Mouse (Mus musculus) embryo, embryonic 9.5 days (tissue): ENCODE results near the gene Epop.

ENCODE experiments used
- DNase-seq: peaks from one replicate; pipeline ENCODE4 v3.0.0-alpha.2; 2017; ENCODE audit errors: extremely low spot score

Epop gene

DNA sequence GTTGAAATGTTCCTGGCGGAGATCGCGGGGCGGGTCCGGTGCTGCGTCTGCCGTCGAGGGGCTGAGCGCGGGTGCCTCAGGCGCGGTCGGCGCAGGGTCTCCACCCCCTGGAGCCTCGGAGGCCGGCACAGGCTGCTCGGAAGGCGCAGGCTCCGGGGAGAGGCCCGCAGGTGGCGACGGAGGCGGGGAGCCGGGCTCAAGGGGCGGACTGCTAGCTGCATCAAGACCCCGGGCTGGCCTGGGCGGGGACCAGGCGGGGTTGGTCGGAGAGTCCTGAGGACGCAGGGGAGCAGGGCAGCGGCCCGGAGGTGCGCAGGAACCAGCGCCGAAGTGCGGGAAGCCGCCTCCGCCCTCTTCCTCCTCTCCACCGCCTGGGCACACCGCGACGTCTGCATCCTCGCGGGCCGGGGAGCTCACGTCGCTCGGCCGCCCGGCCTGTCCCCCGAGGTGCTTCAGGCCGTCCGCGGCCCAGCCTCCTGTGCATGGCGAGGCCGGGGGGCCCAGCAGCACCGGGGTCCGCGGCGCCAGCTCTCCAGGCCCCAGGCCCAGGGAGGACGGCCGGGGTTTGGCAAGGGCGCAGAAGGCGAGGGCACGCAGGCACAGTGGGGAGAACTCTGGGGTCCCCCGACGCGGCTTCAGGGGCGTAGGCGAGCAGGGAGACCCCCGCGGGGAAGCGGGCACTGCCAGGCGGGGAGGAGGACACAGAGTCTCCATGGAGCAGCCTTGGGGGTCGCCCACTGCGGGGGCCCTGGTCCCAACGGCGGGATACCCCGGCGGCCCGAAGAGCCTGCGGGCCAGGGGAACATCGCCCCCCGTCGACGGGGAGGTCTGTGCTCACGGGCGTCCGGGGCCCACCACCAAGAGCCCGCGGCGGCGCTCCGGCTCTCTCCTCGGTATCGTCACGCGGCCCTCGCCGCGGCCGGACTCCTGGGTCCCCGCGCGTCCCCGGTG lies 659 bp downstream of the Epop start:
- peak; percentile 73 for DNase-seq

DNA sequence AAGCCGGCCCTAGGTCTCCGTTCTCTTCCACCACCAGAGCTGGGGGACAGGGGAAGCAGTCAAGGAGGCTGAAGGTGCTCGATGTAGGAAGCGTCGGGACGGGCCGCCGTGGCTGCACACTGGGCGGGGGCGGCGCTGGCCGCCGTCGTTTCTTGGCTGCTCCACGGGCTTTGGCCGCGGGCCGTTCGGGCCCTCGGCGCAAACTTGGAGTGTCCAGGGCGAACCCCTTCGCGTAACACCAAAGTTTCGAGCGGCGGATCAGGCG lies 1.3 kb downstream of the Epop start:
- DNase-seq: peak; percentile 49

- DNase-seq: peak; percentile 54
Observed at GRCm38 (mm10) chr11:97627556-97628302, 1.8 kb downstream of the Epop start.

GRCm38 (mm10) chr11:97626850-97627249 lies 2.7 kb downstream of the Epop start:
- DNase-seq: peak; percentile 73

GRCm38 (mm10) chr11:97626431-97626830 lies 3.1 kb downstream of the Epop start:
- peak; percentile 58 for DNase-seq

DNA sequence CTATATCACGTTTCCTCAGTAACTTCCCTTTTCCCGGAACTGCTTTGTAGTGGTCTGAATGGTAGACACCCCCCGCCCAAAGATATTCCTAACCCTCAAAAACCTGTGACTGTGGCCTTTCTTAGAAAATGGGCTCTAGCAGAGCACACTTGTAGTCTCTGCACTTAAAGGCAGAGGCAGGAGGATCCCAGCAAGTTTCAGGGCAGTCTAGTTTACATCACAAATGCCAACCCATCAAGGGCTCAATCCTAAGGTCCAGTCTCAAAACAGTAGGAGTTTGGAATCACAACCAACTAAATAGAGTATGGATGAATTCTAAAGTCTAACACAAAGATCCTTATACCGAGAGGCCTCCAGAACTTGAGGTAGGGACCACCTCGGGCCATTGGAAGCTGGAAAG lies 4.0 kb downstream of the Epop start:
- DNase-seq: no peak

- DNase-seq: no peak
Observed at GRCm38 (mm10) chr11:97623166-97623565, 6.3 kb downstream of the Epop start.

DNA sequence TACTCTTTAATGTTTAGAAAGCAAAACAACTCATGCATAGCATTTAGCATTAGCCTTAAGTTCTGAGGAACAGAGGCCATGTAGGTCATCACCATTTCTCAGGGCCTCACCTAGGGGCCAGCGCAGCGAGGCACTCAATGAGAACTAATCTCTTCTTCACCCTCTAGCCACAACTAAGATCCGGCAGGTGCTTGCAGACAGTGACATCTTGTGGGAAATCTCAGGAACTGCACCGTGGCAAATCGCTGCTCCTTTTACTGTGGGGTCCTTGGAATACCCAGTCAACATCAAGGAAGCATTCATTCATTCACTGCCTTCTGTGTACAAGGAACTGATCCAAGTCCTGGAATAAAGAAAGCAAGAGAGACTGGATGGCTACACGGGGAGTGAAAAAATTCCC lies 7.1 kb downstream of the Epop start:
- DNase-seq: peak; percentile 83

DNA sequence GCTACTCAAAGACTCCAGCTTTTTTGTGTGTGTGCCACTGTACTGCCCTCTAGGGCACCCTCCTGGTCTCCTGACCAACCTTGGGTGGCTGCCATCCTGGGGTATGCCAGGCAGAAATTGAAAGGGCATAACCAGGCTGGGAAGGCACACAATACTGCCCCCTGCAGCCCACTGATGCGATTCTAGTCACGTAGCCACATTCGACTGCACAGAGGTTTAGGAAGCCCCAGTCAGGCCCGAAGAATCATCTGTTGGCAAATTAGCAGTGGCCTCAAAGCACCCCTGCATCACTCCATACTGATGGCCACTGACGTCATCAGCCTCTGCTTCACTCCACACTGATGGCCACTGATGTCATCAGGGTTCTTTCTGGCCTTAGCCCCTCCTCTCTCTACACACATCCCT lies 10.1 kb downstream of the Epop start:
- no peak for DNase-seq

GRCm38 (mm10) chr11:97618368-97618767 lies 11.1 kb downstream of the Epop start:
- DNase-seq: no peak

- DNase-seq: no peak
Observed at GRCm38 (mm10) chr11:97615276-97615675, 14.2 kb downstream of the Epop start.

DNA sequence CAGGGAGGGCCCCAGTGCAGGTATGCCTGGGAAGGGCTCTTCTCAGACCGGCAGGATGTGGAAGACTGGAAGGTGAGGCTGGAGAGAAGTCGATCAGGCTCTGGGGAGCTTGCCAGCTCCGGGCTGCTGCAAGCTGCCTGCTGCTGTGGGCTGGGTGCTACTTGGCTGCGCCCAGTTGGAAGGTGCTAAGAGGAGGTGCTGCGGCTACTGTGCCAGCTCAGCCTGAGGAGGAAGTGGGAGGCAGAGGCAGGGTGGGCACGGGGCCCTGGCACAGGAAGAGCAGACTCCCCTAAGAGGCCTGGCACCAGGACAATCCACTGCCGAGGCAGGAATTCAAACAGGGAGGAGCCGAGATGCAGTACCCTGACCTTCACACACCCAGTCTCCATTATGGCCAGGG lies 18.4 kb downstream of the Epop start:
- no peak for DNase-seq

DNA sequence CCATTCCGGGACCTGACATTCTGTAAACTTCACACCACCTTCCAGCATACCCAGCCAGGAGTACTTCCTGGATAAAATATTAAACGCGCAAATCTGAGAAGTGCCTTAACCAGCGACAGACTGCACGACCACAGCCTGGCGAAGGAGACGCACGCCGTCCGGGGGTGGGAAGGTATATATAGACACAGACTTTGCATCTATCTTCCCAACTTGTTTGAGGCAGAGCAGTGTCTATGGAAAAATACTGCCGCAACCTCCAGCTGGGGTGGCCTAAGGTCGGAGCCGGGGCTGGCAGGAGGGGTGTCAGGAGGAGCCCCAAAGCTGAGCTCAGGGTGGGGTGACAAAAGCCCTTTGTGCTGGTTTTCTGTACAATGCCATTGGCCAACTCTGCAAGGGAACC lies 19.8 kb downstream of the Epop start:
- DNase-seq: no peak

DNA sequence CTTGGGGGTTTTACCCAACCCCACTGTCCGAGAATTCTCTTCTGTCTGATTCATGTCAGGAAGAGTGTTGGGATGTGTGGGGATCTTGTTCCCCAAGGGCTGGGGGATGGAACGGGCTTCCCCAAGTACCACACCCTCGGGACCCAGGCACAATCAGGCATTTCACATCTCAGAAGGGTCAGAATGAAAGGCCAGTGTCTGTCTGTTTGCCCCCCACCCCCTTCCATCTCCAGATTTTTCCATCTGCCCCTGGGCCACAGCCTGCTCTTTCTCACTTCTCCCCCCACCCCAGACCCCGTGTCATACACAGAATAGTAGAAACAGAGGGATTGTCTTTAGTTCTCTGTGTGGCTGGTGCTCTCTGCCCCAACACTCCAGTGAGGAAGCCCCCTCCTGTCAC lies 20.6 kb downstream of the Epop start:
- DNase-seq: no peak

GRCm38 (mm10) chr11:97607056-97607725 lies 22.3 kb downstream of the Epop start:
- DNase-seq: no peak

DNA sequence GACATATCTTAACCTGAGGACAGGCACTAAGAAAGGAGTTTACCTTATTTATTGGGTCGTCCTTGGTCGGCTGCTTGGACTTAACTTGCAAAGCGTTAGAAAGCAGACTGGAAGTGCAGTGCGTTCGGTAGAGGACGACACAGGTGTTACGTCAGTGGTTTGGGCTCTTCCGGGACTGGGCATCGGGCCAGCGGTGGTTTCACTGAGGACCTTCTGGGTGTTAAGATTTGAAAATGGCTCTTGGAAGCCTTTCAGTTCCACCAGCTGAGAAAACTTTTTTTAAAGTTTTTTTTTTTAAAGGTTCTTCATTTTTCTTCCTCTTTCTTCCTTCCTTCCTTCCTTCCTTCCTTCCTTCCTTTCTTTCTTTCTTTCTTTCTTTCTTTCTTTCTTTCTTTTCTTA lies 25.6 kb downstream of the Epop start:
- DNase-seq: no peak

- no peak for DNase-seq
Observed at GRCm38 (mm10) chr11:97602223-97602622, 27.3 kb downstream of the Epop start.

- DNase-seq: no peak
Observed at GRCm38 (mm10) chr11:97599104-97599503, 30.4 kb downstream of the Epop start.

DNA sequence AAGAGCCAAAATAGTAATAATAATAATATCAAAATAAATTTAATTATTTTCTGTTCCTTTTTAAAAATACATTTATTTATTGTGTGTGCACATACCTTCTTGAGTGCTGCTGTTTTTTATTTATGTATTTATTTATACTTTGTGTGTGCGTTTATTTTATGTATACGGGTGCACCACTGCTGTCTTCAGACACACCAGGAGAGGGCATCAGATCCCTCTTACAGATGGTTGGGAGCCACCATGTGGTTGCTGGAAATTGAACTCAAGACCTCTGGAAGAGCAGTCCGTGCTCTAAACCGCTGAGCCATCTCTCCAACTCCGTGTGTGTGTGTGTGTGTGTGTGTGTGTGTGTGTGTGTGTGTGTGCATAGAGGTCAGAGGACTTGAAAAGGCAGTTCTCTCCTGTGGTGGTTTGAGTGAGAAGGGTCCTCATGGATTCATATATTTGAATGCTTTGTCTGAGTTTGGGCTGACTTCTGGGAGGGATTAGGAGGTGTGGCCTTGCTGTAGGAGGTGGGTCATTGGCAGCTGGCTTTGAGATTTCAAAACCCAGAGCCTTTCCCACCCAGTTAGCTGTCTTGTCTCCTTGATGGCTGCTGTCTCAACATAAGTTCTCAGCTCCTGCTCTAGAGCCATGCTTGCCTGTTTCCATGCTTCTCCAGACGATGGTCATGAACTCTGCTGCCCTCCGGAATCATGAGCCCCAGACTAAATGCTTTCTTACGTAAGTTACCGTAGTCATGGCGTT lies 31.4 kb downstream of the Epop start:
- DNase-seq: no peak

- no peak for DNase-seq
Observed at GRCm38 (mm10) chr11:97594136-97594535, 35.4 kb downstream of the Epop start.

- no peak for DNase-seq
Observed at GRCm38 (mm10) chr11:97591910-97592309, 37.6 kb downstream of the Epop start.
